Mouse (Mus musculus) heart, postnatal 10 days (tissue): ENCODE measurements at regions not wholly inside any gene's neighbourhood (a gene's known extent, or its start where the extent isn't known, plus 50 kb on each side); places are given as distances from the start of the nearest gene placed in this dataset.

Experiments
- DNase-seq, 2 experiments: peaks; one replicate each; pipeline ENCODE4 v3.0.0; 2021
- intact Hi-C: fragments of 180-260 bp; cut with DNase I; formaldehyde crosslinking; loops from one replicate; pipeline ENCODE4 v1.15.1; 2025

GRCm38 (mm10) chr14:46639116-46639826 is 121.1 kb upstream of the Cdkn3 start:
- intact Hi-C loops = no loop called here
- DNase-seq = no peak

GRCm38 (mm10) chr14:46638516-46638915 is 121.8 kb upstream of the Cdkn3 start:
- intact Hi-C loops = no loop called here
- no peak for DNase-seq

- no peak for DNase-seq
- intact Hi-C loops = no loop called here
These were observed 123.1 kb upstream of the Cdkn3 start for GRCm38 (mm10) chr14:46637240-46637639.

GRCm38 (mm10) chr14:46636364-46636763 is 124.0 kb upstream of the Cdkn3 start:
- intact Hi-C loops = no loop called here
- DNase-seq = peak; percentile 17 to 31

GRCm38 (mm10) chr14:46635322-46635721 is 125.0 kb upstream of the Cdkn3 start:
- intact Hi-C loops = no loop called here
- peak; percentile 66 to 68 for DNase-seq

- peak; percentile 5 to 10 for DNase-seq
- intact Hi-C loops = no loop called here
These were observed 125.6 kb upstream of the Cdkn3 start for GRCm38 (mm10) chr14:46634656-46635244.

- intact Hi-C loops = no loop called here
- DNase-seq = no peak
These were observed 126.1 kb upstream of the Cdkn3 start for GRCm38 (mm10) chr14:46634251-46634650.

GRCm38 (mm10) chr14:46627690-46628089 is 132.7 kb upstream of the Cdkn3 start:
- DNase-seq = no peak
- intact Hi-C loops = no loop called here

- intact Hi-C loops = no loop called here
- DNase-seq = no peak
These were observed 134.6 kb upstream of the Cdkn3 start for GRCm38 (mm10) chr14:46625760-46626159.

- DNase-seq = no peak
- intact Hi-C loops = no loop called here
These were observed 136.7 kb upstream of the Cdkn3 start for GRCm38 (mm10) chr14:46623645-46624044.

- DNase-seq = no peak
- intact Hi-C loops = no loop called here
These were observed 144.3 kb upstream of the Cdkn3 start for GRCm38 (mm10) chr14:46616030-46616429.

- DNase-seq = no peak
- intact Hi-C loops = no loop called here
These were observed 145.4 kb upstream of the Cdkn3 start for GRCm38 (mm10) chr14:46614936-46615335.

GRCm38 (mm10) chr14:46613748-46614147 is 146.6 kb upstream of the Cdkn3 start:
- no peak for DNase-seq
- intact Hi-C loops = no loop called here

GRCm38 (mm10) chr14:46613211-46613610 is 147.1 kb upstream of the Cdkn3 start:
- DNase-seq = no peak
- intact Hi-C loops = no loop called here

- no peak for DNase-seq
- intact Hi-C loops = no loop called here
These were observed 147.8 kb upstream of the Cdkn3 start for GRCm38 (mm10) chr14:46612584-46612983.

GRCm38 (mm10) chr14:46610926-46611325 is 149.4 kb upstream of the Cdkn3 start:
- intact Hi-C loops = no loop called here

GRCm38 (mm10) chr14:46610226-46610855 is 150.0 kb upstream of the Cdkn3 start:
- no peak for DNase-seq
- intact Hi-C loops = no loop called here

More at GRCm38 (mm10) chr14:46610926-46611325, 149.4 kb upstream of the Cdkn3 start:
- no peak for DNase-seq

- no peak for DNase-seq
- intact Hi-C loops = no loop called here
These were observed 153.6 kb upstream of the Cdkn3 start for GRCm38 (mm10) chr14:46606694-46607093.

GRCm38 (mm10) chr14:46606037-46606436 is 154.3 kb upstream of the Cdkn3 start:
- intact Hi-C loops = no loop called here
- DNase-seq = no peak

GRCm38 (mm10) chr14:46604886-46605531 is 155.3 kb upstream of the Cdkn3 start:
- intact Hi-C loops = no loop called here
- DNase-seq = no peak

GRCm38 (mm10) chr14:46604156-46604885 is 156.0 kb upstream of the Cdkn3 start:
- DNase-seq = no peak
- intact Hi-C loops = no loop called here
